Mouse (Mus musculus): ENCODE results near the gene Lemd2.

GRCm38 (mm10) chr17:27202919-27203357 is 1.3 kb downstream of the Lemd2 start:
- TF ChIP-seq CTCF (IDR thresholded peaks at IDR 0.05; ENCODE audit: low read depth, low read length), result no peak
- TF ChIP-seq GATA1 (IDR thresholded peaks at IDR 0.05; ENCODE audit: borderline replicate concordance, low read length), result no peak
